Mouse (Mus musculus) forebrain, embryonic 14.5 days (tissue): Measurements from ENCODE around the gene Pitpnc1. TPM values are rescaled to one million over a fixed set of nuclear protein-coding genes. Genes with fewer than 3 reads are reported as not detected.

Experiments used
- ATAC-seq: fragments of 200-750 bp; cut with Nextera tagmentation; 2 replicates; pipeline ENCODE4 v1.8.0; 2017; ENCODE audit warnings: mild to moderate bottlenecking, moderate library complexity
- DNase-seq: peaks from one replicate; pipeline ENCODE4 v3.0.0-alpha.2; 2015; ENCODE audit warnings: low spot score
- H3K27ac ChIP-seq: fragments of 300-500 bp; sonication (generic); 2 replicates; pipeline ENCODE4 v1.5.1; 2014; ENCODE audit warnings: low read depth, mild to moderate bottlenecking, control low read depth, low read length, moderate library complexity
- H3K27me3 ChIP-seq: fragments of 300-500 bp; sonication (generic); replicated peaks from 2 replicates; pipeline ENCODE4 v1.6.1; 2014; ENCODE audit warnings: low read length, control low read depth, mixed read lengths; ENCODE audit not compliant: control insufficient read depth, insufficient read depth
- H3K36me3 ChIP-seq: fragments of 300-500 bp; sonication (generic); 2 replicates; pipeline ENCODE4 v1.6.1; 2014; ENCODE audit warnings: low read length, control low read depth; ENCODE audit not compliant: control insufficient read depth, insufficient read depth
- H3K4me1 ChIP-seq: fragments of 300-500 bp; sonication (generic); 2 replicates; pipeline ENCODE4 v1.6.1; 2014; ENCODE audit warnings: antibody characterized with exemption, low read length, control low read depth; ENCODE audit not compliant: control insufficient read depth, insufficient read depth
- H3K4me2 ChIP-seq: fragments of 300-500 bp; sonication (generic); 2 replicates; pipeline ENCODE4 v1.6.1; 2014; ENCODE audit warnings: mild to moderate bottlenecking, control low read depth, low read length
- H3K4me3 ChIP-seq: fragments of 300-500 bp; sonication (generic); 2 replicates; pipeline ENCODE4 v1.5.1; 2014; ENCODE audit warnings: low read depth, low read length, control low read depth
- H3K9ac ChIP-seq: fragments of 300-500 bp; sonication (generic); 2 replicates; pipeline ENCODE4 v1.6.1; 2014; ENCODE audit warnings: mild to moderate bottlenecking, low read length, control low read depth, moderate library complexity
- H3K9me3 ChIP-seq: fragments of 300-500 bp; sonication (generic); replicated peaks from 2 replicates; pipeline ENCODE4 v1.6.1; 2016; ENCODE audit warnings: low read length, control low read depth, mixed read lengths; ENCODE audit not compliant: control insufficient read depth
- WGBS: fragments of 180-500 bp; shearing (Covaris S2); extraction: QIAGEN DNeasy Blood & Tissue Kit; methylation state at CpG from one replicate; pipeline ENCODE4 v1.1.7; 2014; 5-methylcytosine and 5-hydroxymethylcytosine counted together
- polyA plus RNA-seq: library from polyadenylated mRNA; unstranded; fragments of >200 nt; fragmentation: Nextera tagmentation; extraction: Ambion mirVana; gene quantifications from 2 replicates; pipeline ENCODE4 v1.2.1, GENCODE M21; 2014

Gene Pitpnc1
- polyA plus RNA-seq, 1 experiment from 2014 or later: 31.4 TPM

GRCm38 (mm10) chr11:107462478-107462877, 8.0 kb downstream of the Pitpnc1 start:
- ATAC-seq: no peak
- WGBS: 96% methylated on average over 3 of the region's 3 CpGs
- 0 out of 2 replicates have a peak, but pooled peaks cover 5% of the 10 kb centered on the region for H3K4me1 ChIP-seq

DNA sequence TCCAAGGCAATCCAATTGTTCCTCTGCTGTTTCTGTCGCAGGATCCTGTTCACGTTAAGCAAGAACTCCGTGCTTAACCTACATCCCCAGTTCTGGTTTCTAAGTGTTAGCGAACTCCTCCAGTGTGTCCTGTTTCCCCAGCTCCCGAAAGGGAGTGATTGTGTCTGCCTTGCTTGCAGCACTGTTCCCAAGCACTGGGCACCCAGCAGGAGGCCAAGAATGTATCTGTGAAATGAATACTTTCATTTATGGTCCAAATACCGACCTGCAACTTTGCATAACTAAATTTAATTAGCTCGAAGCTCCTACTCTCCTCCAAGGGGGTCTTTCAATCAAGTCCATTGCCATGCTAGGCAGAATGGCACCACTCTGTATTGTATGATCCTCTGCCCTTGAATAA, 10.7 kb downstream of the Pitpnc1 start:
- 26% methylated on average over 7 of the region's 7 CpGs for WGBS
- Histone ChIP-seq H3K27ac (no peak overlapping the region), H3K36me3 (0 out of 2 replicates have a peak, but pooled peaks cover 2% of the 10 kb centered on the region), H3K4me2 (no peak overlapping the region), H3K9me3 (no peaks in the 10 kb centered on the region), H3K9ac (no peak overlapping the region), H3K4me3 (no peak overlapping the region), H3K4me1 (no peaks in the 10 kb centered on the region), H3K27me3 (no peaks in the 10 kb centered on the region)
- ATAC-seq (no peak), DNase-seq (peak; percentile 42)

More at GRCm38 (mm10) chr11:107462478-107462877, 8.0 kb downstream of the Pitpnc1 start:
- H3K36me3 ChIP-seq: 0 out of 2 replicates have a peak, but pooled peaks cover 2% of the 10 kb centered on the region
- no peak overlapping the region for H3K9ac ChIP-seq
- H3K27ac ChIP-seq: no peak overlapping the region
- no peak overlapping the region for H3K4me2 ChIP-seq
- no peak for DNase-seq
- H3K4me3 ChIP-seq: no peak overlapping the region
- no peaks in the 10 kb centered on the region for H3K9me3 ChIP-seq
- H3K27me3 ChIP-seq: no peaks in the 10 kb centered on the region

DNA sequence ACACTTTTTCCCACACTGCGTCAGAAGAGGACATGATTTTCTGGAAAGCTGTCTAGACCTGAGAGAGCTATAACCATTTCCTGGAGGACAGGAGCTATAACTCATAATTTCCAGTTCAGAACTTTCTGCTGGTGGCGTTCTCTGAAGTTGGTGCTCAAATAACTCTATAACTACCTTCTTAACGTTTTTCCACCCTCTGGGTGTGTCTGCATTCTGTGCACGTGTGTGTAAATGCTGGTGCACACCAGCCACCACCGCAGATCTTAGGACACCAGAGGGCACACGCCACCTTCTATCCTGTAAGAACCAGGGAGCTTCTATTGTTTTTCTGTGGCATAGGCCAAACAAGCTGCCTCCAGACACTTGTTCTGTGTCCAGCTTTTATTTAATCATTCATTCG, 11.5 kb downstream of the Pitpnc1 start:
- no peak overlapping the region for H3K4me3 ChIP-seq
- no peaks in the 10 kb centered on the region for H3K9me3 ChIP-seq
- no peak overlapping the region for H3K4me2 ChIP-seq
- H3K27ac ChIP-seq: no peak overlapping the region
- 0 out of 2 replicates have a peak, but pooled peaks cover 2% of the 10 kb centered on the region for H3K36me3 ChIP-seq
- ATAC-seq (no peak), DNase-seq (no peak)
- 88% methylated on average over 7 of the region's 7 CpGs for WGBS
- H3K4me1 ChIP-seq: no peaks in the 10 kb centered on the region
- no peak overlapping the region for H3K9ac ChIP-seq
- no peaks in the 10 kb centered on the region for H3K27me3 ChIP-seq

DNA sequence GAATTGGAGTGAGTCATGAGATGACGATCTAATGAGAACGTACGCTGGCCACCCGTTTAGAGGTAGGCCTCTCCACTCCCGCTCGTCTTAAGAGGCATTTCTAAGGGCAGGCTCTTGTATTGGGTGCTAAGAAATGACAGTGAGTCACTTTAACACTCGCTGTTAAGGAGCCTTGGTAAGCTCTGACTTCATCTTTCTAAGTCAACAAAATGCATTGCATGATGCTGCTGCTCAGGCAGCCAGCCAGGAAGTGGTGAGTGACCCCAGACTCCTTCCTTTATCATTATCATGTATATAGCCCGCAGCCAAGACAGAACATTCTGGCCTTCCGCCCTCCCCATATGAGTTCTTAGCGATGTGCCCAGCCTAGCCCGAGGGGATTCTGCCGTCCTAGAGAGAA, 12.2 kb downstream of the Pitpnc1 start:
- Histone ChIP-seq H3K4me2 (no peak overlapping the region), H3K27ac (no peak overlapping the region), H3K27me3 (no peaks in the 10 kb centered on the region), H3K9me3 (no peaks in the 10 kb centered on the region), H3K4me1 (no peaks in the 10 kb centered on the region), H3K36me3 (no peaks in the 10 kb centered on the region), H3K4me3 (no peak overlapping the region), H3K9ac (no peak overlapping the region)
- ATAC-seq (no peak), DNase-seq (no peak)
- WGBS: 89% methylated on average over 12 of the region's 12 CpGs

- no peaks in the 10 kb centered on the region for H3K4me1 ChIP-seq
- no peak overlapping the region for H3K4me2 ChIP-seq
- no peak overlapping the region for H3K4me3 ChIP-seq
- no peaks in the 10 kb centered on the region for H3K36me3 ChIP-seq
- H3K27me3 ChIP-seq: no peaks in the 10 kb centered on the region
- H3K9me3 ChIP-seq: no peaks in the 10 kb centered on the region
- DNase-seq (no peak), ATAC-seq (no peak)
- H3K27ac ChIP-seq: no peak overlapping the region
- WGBS: 91% methylated on average over 3 of the region's 3 CpGs
- H3K9ac ChIP-seq: no peak overlapping the region
Observed at GRCm38 (mm10) chr11:107457282-107457681, 13.2 kb downstream of the Pitpnc1 start.

- no peak overlapping the region for H3K27ac ChIP-seq
- WGBS: 53% methylated on average over 19 of the region's 19 CpGs
Observed at GRCm38 (mm10) chr11:107454546-107455462, 15.7 kb downstream of the Pitpnc1 start.

GRCm38 (mm10) chr11:107452053-107452452, 18.4 kb downstream of the Pitpnc1 start:
- Histone ChIP-seq H3K4me1 (peaks cover 8% of the 10 kb centered on the region), H3K9me3 (no peaks in the 10 kb centered on the region), H3K36me3 (no peaks in the 10 kb centered on the region), H3K27me3 (no peaks in the 10 kb centered on the region), H3K9ac (no peak overlapping the region), H3K27ac (no peak overlapping the region), H3K4me3 (no peak overlapping the region), H3K4me2 (no peak overlapping the region)
- ATAC-seq: no peak
- no peak for DNase-seq
- WGBS: 95% methylated on average over 7 of the region's 7 CpGs

More at GRCm38 (mm10) chr11:107454546-107455462, 15.7 kb downstream of the Pitpnc1 start:
- Histone ChIP-seq H3K27me3 (no peaks in the 10 kb centered on the region), H3K9me3 (no peaks in the 10 kb centered on the region), H3K4me1 (no peaks in the 10 kb centered on the region), H3K4me3 (no peak overlapping the region), H3K36me3 (no peaks in the 10 kb centered on the region), H3K9ac (no peak overlapping the region), H3K4me2 (no peak overlapping the region)
- DNase-seq (no peak), ATAC-seq (no peak)

- Histone ChIP-seq H3K9me3 (no peaks in the 10 kb centered on the region), H3K27me3 (no peaks in the 10 kb centered on the region), H3K9ac (no peak overlapping the region), H3K36me3 (no peaks in the 10 kb centered on the region), H3K4me3 (no peak overlapping the region), H3K4me1 (peaks cover 8% of the 10 kb centered on the region), H3K27ac (no peak overlapping the region), H3K4me2 (no peak overlapping the region)
- DNase-seq (no peak), ATAC-seq (no peak)
- 94% methylated on average over 10 of the region's 10 CpGs for WGBS
Observed at GRCm38 (mm10) chr11:107451106-107451505, 19.4 kb downstream of the Pitpnc1 start.

DNA sequence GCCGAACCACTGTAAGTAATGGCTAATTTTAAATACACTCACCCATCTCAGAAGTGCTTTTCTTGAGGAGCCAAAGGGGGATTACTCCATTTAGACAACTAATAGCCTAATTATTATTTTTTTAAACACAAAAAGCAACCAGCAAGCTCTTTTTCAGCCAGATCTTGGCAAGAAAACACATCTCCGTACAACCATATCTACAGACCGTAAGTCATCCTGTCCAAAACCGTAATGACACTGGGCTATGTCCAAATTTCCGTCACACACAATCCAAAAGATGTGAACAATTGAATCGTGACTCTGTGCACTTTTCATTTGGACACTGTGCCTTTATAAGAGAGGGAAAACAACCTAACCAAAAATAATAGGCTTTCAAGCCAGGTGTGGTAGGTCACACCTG, 20.4 kb downstream of the Pitpnc1 start:
- Histone ChIP-seq H3K9me3 (no peaks in the 10 kb centered on the region), H3K9ac (no peak overlapping the region), H3K27ac (no peak overlapping the region), H3K4me1 (peaks cover 8% of the 10 kb centered on the region), H3K27me3 (no peaks in the 10 kb centered on the region), H3K4me2 (no peak overlapping the region), H3K4me3 (no peak overlapping the region), H3K36me3 (no peaks in the 10 kb centered on the region)
- ATAC-seq (no peak), DNase-seq (no peak)
- 38% methylated on average over 6 of the region's 6 CpGs for WGBS
